Mouse (Mus musculus) heart, adult 2 months (tissue): ENCODE measurements at regions not wholly inside any gene's neighbourhood (a gene's known extent, or its start where the extent isn't known, plus 50 kb on each side); places are given as distances from the start of the nearest gene placed in this dataset.
"Not testable (repeated sequence)": the region's sequence is repeated elsewhere in the genome, so short reads cannot be mapped to it uniquely, and the experiment has no call there.

Experiments used
- DNase-seq, 2 experiments: peaks; one replicate each; pipeline ENCODE4 v3.0.0; 2021
- H3K27ac ChIP-seq: fragments of 200-600 bp; 2 replicates; pipeline ENCODE4 v1.8.1; 2022
- H3K27me3 ChIP-seq: fragments of 200-500 bp; 2 replicates; pipeline ENCODE4 v1.6.1; 2012; ENCODE audit warnings: mild to moderate bottlenecking, low read length, inconsistent platforms, mixed read lengths; ENCODE audit not compliant: control insufficient read depth, insufficient read depth
- H3K36me3 ChIP-seq: fragments of 200-500 bp; 2 replicates; pipeline ENCODE4 v1.6.1; 2012; ENCODE audit warnings: low read length, inconsistent platforms; ENCODE audit not compliant: control insufficient read depth, insufficient read depth
- H3K4me1 ChIP-seq: fragments of 200-500 bp; 2 replicates; pipeline ENCODE4 v1.6.1; 2011; ENCODE audit warnings: low read length; ENCODE audit not compliant: control insufficient read depth, insufficient read depth
- H3K4me3 ChIP-seq: fragments of 200-600 bp; 2 replicates; pipeline ENCODE4 v1.8.1; 2022
- H3K79me2 ChIP-seq: fragments of 200-500 bp; replicated peaks from 2 replicates; pipeline ENCODE4 v1.6.1; 2012; ENCODE audit warnings: mild to moderate bottlenecking, inconsistent platforms, low read length, moderate library complexity, mixed read lengths; ENCODE audit not compliant: control insufficient read depth, insufficient read depth
- H3K9ac ChIP-seq: fragments of 200-500 bp; 2 replicates; pipeline ENCODE4 v1.6.1; 2012; ENCODE audit warnings: low read depth, mild to moderate bottlenecking, control low read depth, inconsistent platforms, low read length, mixed read lengths
- CTCF ChIP-seq: fragments of 200-600 bp; IDR thresholded peaks from 2 replicates; pipeline ENCODE4 v1.8.1; 2022; ENCODE audit warnings: antibody characterized with exemption, mild to moderate bottlenecking, moderate library complexity
- EP300 ChIP-seq: fragments of 200-500 bp; IDR thresholded peaks from 2 replicates; pipeline ENCODE4 v1.6.1; 2011; ENCODE audit warnings: low read depth, low read length, control low read depth; ENCODE audit not compliant: insufficient read depth
- POLR2A ChIP-seq: fragments of 200-500 bp; IDR thresholded peaks from 2 replicates; pipeline ENCODE4 v1.6.1; 2011; ENCODE audit warnings: mild to moderate bottlenecking, low read depth, low read length, control low read depth; ENCODE audit not compliant: insufficient read depth
- WGBS: fragments of 180-500 bp; shearing (Covaris S2); methylation state at CpG from one replicate; pipeline ENCODE4 v1.1.7; 2018; 5-methylcytosine and 5-hydroxymethylcytosine counted together
- intact Hi-C: fragments of 180-260 bp; cut with DNase I; formaldehyde crosslinking; loops from one replicate; pipeline ENCODE4 v1.15.1; 2025

DNA sequence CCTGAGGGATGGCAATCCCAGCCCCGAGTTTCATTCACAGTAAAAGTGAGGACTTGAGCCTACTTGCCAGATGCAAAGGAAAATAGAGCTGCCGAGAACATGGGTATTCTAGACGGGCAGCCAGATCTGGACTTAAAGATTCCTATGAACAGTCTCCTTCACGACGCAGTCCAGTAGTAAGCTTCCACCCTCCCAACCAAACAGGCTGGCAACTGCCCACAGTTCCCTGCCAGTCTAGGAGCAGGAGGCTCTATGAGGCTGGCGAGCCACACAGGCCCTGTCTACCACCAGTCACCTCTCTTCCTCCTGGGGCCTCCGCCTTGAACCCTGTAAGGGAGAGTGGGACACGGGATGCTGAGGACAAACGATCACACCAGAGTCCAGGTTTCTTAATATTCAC, 153.5 kb upstream of the Snrpn start:
- Histone ChIP-seq H3K4me3 (no peak overlapping the region), H3K36me3 (no peaks in the 10 kb centered on the region), H3K27me3 (no peaks in the 10 kb centered on the region), H3K27ac (peak overlapping the region; percentile 41; the same call in 1 of the 2 replicates), H3K79me2 (no peaks in the 10 kb centered on the region), H3K9ac (no peak overlapping the region), H3K4me1 (no peaks in the 10 kb centered on the region)
- no peak for DNase-seq
- TF ChIP-seq CTCF (no peak), POLR2A (no peak), EP300 (no peak)
- intact Hi-C loops = no loop called here
- 78% methylated on average over 9 of the region's 9 CpGs for WGBS

DNA sequence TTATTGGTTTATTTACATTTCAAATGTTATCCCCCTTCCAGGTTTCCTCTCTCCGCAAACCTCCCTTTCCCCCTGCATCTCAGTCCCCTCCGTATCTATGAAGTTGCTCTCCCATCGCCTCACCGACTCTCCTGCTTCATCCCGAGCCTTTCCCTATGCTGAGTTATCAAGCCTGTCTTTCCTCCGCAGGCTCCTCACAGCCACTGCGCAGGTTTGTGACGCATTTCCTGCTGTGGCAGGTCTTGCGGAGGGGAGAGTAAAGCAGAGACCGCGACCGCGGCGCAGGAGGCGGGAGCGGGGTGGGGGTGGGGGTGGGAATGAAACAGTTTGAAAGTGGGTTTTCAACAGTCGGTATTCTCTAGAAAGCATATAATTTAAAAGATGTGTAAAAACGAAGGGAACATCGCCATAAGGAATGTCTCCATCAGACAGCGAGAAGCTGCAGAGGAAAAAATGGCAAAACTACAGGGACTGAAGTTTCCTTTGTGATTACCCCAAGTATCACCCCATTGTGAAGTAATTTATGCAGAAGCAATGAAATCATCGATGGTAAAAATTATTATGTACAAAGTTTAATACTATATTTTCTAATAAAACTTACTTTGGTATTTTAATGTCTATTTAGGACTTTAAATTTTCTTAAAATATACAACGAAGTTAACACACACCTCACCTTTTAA, 104.3 kb upstream of the Snrpn start:
- WGBS = 19% methylated on average over 22 of the region's 22 CpGs
- H3K9ac ChIP-seq, H3K27me3 ChIP-seq, H3K27ac ChIP-seq, intact Hi-C loops, H3K36me3 ChIP-seq, H3K4me3 ChIP-seq, H3K4me1 ChIP-seq, H3K79me2 ChIP-seq: not testable (repeated sequence)
- peak; percentile 15 to 24 for DNase-seq

DNA sequence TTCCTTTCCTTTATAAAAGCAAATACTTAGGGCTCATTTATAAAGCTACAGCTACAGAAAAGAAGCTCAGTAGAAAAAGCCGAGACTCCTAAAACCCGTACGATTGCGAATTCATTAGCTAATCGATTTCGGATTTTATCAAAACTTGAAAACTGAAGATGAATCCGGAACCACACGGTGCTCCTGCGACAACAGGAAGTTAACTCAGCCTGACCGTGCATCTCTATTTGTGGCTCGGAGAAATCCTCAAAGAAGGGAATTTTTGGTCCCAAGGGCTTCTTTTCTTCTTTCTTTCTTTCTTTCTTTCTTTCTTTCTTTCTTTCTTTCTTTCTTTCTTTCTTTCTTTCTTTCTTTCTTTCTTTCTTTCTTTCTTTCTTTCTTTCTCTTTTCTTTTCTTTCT, 103.7 kb upstream of the Snrpn start:
- H3K27me3 ChIP-seq, H3K79me2 ChIP-seq, DNase-seq, intact Hi-C loops, H3K9ac ChIP-seq, H3K27ac ChIP-seq, H3K4me1 ChIP-seq, H3K36me3 ChIP-seq: not testable (repeated sequence)
- WGBS = 22% methylated on average over 11 of the region's 11 CpGs
- peak overlapping the region; percentile 47 for H3K4me3 ChIP-seq

DNA sequence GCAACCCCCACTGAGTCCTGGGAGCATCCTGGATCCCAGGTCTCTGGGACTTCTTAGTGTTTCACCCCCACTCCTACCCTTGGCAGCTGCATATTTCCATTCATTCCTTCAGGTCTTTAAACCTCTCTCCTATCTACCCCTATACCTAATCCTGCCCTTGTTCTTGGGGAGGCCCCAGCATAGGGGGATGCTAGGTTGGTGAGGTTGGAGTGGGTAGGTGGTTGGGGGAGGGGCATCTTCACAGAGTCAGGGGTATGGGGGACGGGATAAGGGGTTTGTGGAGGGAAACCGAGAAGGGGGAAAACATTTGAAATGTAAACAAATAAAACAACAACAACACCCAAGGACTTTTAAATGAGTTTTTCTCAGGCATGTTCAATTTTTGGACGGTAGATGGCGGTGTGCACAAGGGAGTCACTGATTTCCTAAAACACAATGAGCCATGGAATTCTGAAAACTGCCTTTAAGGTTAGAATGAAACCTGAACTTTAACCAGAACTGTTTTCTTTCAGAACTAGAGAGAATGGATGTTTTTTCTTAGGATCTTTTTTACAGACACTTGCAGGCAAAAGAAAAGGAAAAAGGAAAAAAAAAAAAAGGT, 98.7 kb upstream of the Snrpn start:
- H3K36me3 ChIP-seq, H3K9ac ChIP-seq, H3K4me3 ChIP-seq, H3K4me1 ChIP-seq, H3K27ac ChIP-seq, H3K79me2 ChIP-seq, H3K27me3 ChIP-seq, intact Hi-C loops, DNase-seq: not testable (repeated sequence)
- 5% methylated on average over 4 of the region's 4 CpGs for WGBS
- peak; percentile 59 for TF ChIP-seq CTCF

DNA sequence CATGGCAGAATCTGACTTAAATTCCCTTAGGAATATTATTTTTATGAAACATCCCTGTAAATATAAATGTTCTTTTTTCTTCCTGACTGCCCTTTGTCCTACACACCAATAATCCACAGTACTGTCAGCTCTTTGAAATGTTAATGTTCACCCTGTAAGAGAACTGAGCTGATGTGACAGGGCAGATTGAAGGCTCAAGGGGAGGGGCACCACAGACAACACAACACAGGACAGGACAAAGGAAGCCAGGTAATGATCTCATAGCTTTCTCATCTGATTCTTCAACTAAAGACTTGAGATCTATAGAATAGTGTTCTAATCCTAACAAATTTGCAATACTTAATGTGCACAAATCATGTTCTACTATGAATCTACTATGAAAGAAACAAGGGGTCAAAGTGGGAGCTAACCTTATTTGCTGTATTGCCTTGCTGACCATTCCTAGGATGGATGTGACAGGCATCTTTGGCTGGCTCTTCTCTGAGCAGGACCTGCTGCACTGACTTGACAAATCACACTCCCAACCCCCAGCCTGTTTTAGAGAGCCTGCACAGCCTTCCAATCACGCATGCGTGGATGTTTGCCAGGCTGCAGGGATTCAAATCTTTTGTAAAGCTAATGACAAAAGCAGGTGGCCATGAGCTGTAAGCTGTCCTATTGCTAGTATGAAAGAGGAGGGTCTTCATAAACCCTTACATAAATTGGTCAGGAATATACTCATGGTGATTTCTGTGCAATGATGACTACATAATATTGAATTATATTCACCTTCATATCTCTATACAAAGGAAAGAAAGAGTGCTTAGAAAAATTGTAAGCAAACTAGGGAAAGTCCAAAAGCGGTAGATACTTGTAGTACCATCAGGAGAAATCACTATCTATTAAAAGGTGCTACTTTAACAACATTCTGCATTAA, 76.6 kb upstream of the Snrpn start:
- DNase-seq, H3K36me3 ChIP-seq: not testable (repeated sequence)
- WGBS = 43% methylated on average over 3 of the region's 3 CpGs

More for the DNA sequence above, 76.6 kb upstream of the Snrpn start:
- H3K27me3 ChIP-seq, H3K9ac ChIP-seq, H3K27ac ChIP-seq, intact Hi-C loops, H3K4me1 ChIP-seq, H3K79me2 ChIP-seq, H3K4me3 ChIP-seq: not testable (repeated sequence)
